Mouse (Mus musculus): Measurements from ENCODE around the gene Ssr3. TPM values are rescaled to one million over a fixed set of nuclear protein-coding genes. Genes with fewer than 3 reads are reported as not detected.

Ssr3 gene
- polyA plus RNA-seq, 1 experiment from 2014 or later, result 138 TPM

DNA sequence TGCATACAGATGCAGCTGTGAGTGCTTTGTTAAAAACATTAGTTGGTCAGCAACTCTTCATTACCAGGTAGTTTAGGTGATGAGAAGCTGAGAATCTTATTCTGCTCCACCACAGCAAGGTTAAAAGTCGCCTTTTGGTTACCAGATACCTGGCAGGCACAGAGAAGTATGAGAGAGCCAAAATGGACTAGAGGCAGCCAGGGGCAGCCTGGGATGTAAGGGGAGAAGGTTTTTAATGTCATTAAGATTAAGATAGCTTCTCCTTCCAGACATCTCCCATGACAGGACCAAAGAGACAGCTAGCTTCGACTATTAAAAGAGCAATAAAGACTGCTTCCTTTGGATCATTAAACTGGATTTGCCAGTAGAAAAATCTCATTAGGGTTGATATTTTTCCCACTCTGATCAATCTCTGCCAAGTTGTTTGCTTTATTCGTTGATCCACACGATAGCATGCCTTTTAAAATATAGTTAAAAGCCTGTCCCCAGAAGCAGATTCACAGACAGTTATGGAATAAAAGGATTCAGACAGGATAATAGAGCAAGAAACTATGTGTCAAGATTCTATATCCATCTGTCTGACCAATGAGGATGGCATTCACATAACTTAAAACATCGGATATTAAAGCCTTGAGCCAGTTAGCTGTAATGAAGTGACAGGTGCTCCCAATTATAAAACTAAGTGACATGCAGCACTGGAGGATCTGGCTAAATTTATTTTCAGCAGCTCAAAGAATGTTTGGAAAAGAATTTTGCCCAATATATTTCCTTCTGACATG lies 52.1 kb downstream of the Ssr3 start:
- Histone ChIP-seq H3K27me3 (replicated peaks) (no peaks in the 10 kb centered on the region), H3K36me3 (no peaks in the 10 kb centered on the region), H3K4me2 (no peak overlapping the region), H3K9ac (no peak overlapping the region), H3K4me3 (no peak overlapping the region), H3K4me1 (no peaks in the 10 kb centered on the region), H3K9me3 (replicated peaks) (no peaks in the 10 kb centered on the region), H3K27ac (no peak overlapping the region)
- 65% methylated on average over 5 of the region's 5 CpGs for whole genome bisulfite sequencing (ENCODE audit: insufficient replicate concordance)
- ATAC-seq, result no peak

DNA sequence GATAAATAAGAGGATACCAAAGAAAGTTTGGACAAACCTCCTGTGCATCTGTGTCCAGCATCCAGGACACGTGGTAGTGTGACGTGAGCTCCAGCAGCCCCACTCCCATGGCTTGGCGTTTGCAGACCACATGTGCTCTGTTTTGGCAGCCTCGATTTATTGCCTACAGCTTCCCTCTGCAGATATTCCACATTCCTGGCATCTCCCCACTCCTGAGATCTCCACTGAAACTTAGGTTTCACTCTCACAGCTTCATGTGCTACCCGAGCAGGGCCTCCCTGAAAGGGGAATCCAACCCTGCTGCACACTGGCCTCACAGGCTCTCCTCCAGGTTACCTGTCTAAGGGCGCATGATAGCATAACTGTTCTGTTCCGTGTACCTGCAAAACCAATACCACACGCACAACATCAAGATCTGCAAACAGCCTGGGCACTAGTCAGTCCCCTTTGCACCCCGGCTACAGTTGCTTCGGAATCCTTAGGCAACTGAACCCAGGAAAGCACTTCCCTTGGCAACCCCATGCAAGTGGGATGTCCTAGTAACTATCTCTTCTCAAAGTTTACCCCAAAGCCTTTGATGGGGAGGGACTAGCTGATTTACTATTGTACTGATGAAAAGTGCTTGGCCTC lies 54.5 kb downstream of the Ssr3 start:
- ATAC-seq, result no peak
- no peaks in the 10 kb centered on the region for H3K4me1 ChIP-seq

More for the DNA sequence above, 54.5 kb downstream of the Ssr3 start:
- WGBS (ENCODE audit: insufficient replicate concordance), result 73% methylated on average over 10 of the region's 10 CpGs
- Histone ChIP-seq H3K9me3 (replicated peaks) (no peaks in the 10 kb centered on the region), H3K36me3 (no peaks in the 10 kb centered on the region), H3K4me3 (no peak overlapping the region), H3K4me2 (no peak overlapping the region), H3K27ac (no peak overlapping the region), H3K27me3 (replicated peaks) (no peaks in the 10 kb centered on the region), H3K9ac (no peak overlapping the region)

Other genes starting within 250 kb of the Ssr3 start
- gene Tiparp, start 135.8 kb upstream of the Ssr3 start, polyA plus RNA-seq (2016; fragmentation: Nextera tagmentation; extraction: Ambion mirVana), result 9.4 and 10.2 TPM in 2 replicates

Data from liver, embryonic 12.5 days (tissue).